Mouse (Mus musculus): ENCODE results near the gene Gprc5c.

The Gprc5c gene

DNA sequence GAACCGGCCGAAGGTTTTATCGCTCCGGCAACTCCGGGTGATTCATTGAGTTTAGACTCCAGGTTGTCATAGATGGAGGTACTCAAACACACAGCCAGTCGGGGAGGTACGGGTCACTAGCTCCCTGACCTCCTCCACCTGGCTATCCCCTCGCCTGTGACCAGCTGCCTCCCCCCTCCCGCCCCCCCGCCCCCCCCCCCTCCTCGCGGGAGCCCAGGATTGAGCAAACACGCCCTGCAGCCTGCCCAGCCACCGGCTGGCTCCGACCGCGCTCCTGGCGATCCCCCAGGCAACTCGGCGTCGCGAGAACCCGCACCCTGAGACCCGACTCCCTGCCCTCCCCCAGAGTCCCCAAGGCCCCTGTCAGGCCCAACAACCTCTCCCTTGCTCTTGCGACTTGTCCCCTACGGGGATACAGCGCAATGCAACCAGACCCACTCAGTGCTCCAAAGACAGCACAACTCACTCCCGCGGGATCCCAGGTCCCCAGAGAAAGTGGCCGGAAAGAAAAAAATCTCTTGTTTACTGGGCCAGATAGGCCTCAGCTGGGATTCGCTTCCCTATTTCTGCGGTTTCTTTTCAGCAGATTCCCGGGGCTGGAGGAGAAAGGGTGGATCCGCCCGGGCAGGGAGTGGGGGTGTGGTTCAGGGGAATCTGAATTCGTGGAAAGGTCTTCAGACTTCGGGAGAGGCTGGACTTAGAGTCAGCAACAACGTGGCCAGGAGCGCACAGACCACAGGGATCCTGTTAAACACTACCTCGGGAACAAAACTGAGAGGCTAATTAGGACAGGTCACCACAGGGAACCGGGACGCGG is at the start of gene Gprc5c:
Gene Gprc5c, plus strand, starts transcription at position 701 of the 817 bp plus-strand sequence.
- no peak for DNase-seq (ENCODE audit: low read depth)

DNA sequence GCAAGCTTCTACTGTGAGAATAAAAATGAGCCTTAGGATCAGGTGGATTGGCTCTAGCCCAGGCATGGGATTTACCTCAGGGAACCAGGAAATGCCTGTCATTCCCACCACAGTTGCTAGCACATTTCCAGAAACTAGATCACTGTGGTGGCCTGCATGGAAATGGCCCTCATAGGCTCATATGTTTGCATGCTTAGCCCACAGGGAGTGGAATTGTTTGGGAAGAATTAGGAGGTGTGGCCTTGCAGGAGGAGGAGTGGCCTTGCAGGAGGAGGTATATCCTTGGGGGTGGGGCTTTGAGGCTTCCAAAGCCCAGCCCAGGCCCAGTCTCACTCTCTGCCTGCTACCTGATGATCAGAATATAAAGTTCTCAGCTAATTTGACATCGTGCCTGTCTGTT is 49.0 kb upstream of the Gprc5c start:
- no peak for DNase-seq (ENCODE audit: low read depth)

DNA sequence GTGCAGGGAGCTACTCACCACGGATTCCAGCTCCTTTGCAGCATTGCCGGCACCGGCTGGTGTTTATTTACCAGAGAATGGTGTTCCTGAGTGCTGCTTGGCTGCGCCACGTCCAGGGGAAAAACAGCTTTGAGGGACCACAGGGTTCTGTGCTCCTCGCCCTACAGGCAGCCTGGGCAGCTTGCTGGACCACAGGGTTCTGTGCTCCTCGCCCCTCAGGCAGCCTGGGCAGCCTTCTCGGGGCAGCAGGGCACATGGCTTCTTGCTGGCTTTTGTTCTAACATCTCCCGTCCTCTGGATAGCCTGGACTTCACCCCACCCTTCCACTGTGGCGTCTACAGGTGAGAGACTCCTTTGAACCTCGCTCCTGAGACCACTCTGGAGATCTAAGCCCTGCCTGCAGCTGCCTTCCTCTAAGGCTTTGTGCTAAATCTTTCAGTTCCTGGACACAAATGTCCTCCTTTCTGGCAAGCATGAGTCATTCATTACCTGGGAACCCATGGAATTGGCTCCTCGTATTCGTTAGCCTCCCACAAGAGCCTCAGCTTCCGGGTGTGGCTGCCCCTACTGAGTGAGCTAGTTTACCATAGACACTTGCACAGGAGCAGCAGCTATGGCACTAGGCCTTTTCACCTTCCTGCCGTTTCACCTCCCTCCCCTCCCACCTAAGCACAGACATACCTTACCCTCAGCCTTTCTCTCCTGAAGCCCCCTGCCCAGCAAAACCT is 48.2 kb upstream of the Gprc5c start:
- no peak for DNase-seq (ENCODE audit: low read depth)

DNA sequence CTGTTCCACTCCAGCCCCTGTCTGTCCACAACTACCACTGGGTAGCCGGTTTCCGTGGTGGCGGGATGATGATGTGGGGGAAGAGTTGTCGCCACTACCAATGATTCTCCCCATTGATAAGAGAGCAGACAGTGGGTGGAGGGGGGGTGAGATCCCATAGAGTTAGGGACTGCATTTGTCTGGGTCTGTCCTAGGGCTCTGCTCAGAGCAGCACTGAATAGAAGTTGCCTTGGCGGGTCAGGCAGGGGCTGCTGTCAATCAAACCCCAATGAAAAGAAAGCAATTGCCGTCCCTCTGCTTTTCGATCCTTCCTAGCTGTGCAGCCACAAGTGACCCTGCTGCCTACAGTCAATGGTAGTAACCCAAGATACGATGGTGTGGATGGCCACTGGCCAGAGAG is 47.0 kb upstream of the Gprc5c start:
- no peak for DNase-seq (ENCODE audit: low read depth)

DNA sequence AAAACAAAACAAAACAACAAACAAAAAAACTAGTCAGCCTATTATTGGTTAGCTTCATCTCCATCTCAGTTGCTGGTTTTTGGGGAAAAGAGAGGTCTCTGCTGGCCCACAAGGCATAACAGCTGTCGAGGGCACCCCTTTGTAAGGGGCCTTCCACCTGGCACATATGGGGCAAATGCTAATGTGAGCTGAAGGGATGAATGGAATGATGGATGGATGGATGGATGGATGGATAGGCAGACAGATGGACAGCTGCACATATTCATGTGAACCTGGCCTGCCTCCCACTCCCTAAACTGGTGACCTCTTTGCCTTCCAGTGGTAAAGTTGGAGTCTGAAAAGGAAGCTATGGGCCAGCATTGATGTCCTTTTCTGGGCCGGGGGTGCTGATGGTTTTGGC is 43.9 kb upstream of the Gprc5c start:
- no peak for DNase-seq (ENCODE audit: low read depth)

DNA sequence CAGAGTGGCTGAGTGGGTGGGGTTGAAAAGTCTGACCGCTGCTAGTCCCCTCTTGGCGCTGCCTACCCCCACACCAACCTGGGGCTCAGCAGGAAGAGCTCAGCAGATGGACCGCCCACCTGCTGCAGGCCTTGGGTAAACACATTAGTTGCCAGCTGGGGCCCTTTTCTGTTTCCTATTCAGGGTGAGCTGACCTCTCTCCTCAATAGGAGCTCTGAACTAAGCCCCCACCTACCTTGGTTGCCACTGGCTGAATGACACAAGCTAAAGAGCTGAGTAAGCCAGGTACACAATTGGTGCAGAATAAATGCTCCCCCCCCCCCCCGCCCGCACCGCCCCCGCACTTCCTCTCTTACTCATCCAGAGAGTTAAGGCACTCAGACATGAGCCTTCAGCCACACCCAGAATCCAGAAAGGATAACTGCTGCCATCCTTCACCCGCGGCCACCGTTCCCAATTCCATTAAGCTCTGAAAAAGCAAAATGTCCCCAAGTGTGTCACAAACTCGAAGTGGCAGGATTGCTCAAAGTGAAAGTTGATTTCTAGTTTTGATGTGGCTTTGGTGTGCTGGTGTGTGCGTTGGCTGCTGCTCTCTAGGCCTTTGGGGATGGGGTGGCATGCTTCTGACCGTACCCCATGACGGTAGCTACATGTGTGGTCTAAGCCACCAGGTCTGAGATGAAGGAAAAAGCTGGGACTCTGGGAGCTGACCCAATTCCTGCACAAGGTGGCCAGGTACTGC is 43.1 kb upstream of the Gprc5c start:
- peak; percentile 33 for DNase-seq (ENCODE audit: low read depth)

DNA sequence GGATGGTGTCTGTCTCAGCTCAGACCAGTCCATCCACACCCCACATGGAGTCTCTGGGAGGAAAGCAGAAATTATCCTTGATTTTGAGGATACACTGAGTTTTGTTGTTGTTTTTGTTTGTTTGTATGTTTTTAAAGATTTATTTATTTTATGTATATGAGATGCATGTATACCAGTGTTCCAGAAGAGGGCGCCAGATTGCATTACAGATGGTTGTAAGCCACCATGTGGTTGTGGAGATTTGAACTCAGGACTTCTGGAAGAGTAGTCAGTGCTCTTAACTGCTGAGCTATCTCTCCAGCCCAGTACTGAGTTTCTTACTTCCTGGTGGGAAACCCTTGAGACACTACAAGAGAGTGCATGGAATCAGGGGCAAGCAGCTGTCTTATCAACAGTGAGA is 41.6 kb upstream of the Gprc5c start:
- peak; percentile 38 for DNase-seq (ENCODE audit: low read depth)

DNA sequence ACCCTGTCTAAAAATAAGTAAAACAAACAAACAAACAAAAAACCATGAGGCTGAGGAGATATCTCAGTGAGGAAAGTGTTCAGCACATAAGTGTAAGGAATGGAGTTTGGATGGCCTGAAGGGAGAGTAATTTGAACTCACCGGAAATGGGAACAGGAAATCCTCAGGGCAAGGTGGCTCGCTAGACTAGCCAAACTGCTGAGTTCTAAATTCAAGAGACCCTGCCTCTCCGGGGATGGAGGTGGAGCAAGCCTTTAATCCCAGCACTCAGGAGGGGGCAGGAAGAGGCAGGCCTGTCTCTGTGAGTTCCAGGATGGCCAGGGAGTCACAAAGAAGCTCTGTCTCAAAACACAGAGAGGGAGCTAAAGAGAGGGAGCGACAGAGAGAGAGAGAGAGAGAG is 40.6 kb upstream of the Gprc5c start:
- peak; percentile 40 for DNase-seq (ENCODE audit: low read depth)

DNA sequence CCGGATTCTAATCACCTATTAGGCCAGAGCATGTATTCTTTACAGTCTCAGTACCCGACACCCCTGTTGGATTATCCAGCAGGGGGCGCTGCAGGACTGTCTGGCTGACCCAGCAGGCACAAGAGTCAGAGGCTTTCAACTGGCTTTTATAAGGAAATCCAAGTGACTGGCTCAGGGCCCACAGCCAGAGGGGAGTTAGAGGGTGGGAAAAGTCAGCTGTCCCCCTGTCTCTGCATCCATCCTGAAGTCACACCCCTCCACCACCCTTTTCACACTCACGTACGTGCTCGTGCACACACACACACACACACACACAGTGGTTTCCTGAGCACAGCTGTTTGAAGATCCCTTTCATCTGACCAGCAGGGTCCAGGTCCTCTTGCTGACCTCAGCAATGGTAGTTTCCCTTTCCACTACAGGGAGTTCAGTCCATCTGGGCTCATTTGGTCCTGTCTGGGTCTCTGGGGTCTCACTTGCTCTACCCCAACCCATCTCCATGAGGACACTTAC is 38.2 kb upstream of the Gprc5c start:
- DNase-seq (ENCODE audit: low read depth): peak; percentile 83

DNA sequence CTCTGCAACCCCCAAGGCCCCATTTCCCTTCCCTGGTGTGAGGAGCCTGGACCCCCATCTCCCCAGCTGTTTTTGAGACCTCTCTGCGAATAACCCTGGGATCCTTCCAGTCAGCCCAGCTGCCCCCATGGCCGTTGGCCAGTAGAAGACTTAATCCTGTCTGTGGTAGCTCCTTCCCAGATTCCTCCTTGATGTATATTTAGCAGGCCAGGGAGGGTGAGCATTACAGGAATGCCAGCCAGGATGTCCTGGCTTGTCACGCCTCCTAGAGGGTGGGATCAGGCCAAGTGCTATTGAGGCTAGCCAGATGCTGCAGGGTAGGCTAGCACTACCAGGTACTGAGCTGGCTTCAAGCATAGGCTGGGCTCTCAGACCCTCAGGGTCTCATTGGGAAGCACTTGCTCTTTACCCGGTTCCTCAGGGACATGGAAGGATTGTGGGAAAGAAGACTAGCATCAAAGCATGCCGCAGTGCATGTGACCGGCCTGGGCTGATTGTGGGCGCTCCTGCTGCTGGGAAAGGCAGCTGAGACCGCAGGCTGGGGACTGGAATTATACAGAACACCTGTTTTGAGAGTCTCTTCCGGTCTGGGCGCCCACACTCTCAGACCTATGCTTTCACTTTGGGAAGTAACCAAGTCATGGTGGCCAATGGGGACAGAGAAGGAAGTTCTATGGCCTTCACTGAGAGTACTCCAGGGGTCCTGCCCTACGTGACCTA is 35.9 kb upstream of the Gprc5c start:
- no peak for DNase-seq (ENCODE audit: low read depth)

DNA sequence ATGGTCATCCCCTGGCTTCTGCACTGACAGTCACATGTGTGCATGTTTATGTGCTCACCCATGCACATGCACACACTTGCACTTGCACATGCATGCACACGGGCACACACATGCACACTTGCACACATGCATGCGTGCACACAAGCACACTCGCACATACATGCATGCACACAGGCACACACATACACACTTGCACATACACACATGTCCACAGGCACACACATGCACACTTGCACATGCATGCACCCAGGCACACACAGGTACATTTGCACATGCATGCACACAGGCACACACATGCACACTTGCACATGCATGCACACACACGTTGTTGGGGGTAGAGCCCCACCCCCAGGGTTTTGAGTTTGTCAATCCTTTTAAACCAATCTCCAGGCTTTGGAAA is 34.0 kb upstream of the Gprc5c start:
- no peak for DNase-seq (ENCODE audit: low read depth)

DNA sequence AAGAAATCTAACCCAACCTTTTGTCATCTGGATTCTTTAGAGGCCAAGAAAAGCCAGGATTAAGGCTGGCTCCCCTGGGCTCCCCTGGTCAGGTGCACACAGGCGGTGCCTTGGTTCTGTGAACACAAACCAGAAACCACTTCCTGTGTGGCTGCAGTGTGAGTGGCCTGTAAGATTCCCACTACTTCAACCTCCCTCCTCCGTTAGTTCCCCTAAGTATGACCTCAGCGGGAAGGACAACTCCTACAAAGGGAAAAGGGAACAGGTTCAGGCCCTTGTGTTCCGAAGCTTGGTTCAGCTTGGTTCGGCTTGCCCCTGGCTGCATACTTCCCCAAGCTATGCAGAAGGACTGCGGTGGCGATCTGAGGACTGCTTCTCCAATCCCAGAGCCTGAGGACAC is 32.8 kb upstream of the Gprc5c start:
- peak; percentile 41 for DNase-seq (ENCODE audit: low read depth)

DNA sequence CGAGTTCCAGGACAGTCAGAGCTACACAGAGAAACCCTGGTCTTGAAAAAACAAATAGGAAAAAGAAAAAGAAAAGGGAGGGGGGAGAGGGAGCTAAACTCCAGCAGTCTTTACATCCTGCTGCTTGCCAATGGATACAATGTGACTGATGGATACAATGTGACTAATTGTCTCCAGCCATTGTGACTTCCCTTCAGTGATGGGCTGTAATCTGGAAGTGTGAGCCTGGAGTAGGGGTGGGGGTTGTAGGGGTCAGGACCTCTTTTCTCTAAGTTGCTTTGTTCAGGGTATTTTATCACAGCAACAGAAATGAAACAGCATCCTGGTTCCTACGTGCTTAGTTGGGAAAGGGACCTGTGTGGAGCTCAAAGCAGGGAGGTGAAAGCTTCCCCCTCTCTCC is 31.8 kb upstream of the Gprc5c start:
- DNase-seq (ENCODE audit: low read depth): no peak

DNA sequence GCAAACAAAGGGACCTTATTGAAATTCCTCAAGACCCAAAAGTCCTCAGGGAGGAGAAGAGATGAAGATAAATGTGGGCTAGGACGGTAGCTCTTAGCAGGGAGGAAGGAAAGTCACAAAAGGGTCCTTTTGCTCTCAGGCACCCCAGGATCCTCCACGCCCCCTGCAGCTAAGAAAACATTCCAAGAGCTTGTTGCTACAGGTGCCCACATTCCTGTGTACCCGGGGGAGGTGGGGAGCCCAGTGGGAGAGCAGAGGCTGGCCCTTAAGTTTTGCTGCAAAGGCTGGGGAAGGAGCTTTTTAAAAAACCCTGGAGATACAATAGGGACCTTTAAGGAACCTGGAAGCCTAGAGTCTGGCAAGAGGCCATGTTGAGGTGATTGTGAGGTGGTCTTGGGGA is 30.5 kb upstream of the Gprc5c start:
- no peak for DNase-seq (ENCODE audit: low read depth)

DNA sequence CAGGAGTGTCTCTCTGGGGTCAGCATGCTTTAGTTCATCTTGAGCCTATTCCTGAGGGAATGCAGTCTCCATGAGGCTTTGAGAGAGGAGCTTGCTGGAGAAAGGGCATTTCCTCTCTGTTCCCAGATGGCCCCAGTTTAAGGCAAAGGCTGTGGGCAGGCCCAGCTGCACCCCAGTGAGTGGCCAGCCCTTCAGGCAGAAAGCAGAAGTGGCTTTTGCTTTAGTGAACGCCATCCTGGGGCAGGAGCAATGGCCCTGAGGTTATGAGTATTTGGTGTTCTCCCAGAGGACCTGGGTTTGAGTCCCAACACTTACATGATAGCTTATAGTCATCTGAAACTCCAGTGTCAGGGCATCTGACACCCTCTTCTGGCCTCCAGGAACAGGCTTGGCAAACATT is 29.6 kb upstream of the Gprc5c start:
- DNase-seq (ENCODE audit: low read depth): no peak

DNA sequence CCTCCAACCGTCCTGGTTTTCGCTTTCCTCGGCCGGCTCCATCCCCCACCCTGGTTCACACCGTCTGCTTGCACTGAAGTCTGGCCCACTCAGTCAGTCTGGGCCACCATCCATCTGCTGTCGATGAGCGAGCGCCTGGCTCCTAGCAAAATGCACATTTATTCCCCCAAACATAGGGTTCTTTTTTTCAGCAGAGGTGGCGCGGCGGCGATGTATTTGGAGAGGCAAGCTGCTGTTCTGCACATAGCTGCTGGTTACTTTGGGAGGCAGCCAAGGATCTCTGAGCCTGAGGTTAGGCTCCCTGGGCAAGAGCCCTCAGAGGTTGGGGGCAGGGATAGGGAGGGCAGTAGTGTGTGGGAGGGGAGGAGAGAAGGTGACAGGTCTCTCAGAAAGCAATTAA is 28.2 kb upstream of the Gprc5c start:
- no peak for DNase-seq (ENCODE audit: low read depth)

DNA sequence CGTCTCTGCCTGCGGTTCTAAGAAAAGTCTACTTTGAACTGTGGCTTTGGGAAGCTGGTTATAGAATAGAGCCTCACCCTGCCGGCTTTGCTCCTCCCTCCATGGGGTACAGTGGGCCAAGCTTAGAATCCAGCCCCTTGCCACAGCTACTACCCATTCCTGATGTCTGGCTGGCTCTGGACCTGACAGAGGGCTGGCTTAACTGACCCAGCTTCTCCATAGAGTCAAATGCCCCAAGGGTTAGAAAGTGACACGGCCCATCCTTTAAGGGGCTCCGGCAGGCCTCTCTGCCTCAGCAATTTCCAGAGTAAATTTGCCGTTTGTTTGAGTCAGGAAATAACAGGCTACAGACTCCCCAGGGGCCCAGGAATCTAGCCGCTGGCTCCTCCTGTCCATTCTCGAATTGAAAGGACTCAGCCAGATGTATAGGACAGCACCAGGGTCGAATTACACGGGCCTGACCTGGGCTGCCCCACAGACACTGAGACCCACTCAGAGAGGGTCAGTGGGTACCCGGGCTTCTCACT is 27.7 kb upstream of the Gprc5c start:
- DNase-seq (ENCODE audit: low read depth): no peak

DNA sequence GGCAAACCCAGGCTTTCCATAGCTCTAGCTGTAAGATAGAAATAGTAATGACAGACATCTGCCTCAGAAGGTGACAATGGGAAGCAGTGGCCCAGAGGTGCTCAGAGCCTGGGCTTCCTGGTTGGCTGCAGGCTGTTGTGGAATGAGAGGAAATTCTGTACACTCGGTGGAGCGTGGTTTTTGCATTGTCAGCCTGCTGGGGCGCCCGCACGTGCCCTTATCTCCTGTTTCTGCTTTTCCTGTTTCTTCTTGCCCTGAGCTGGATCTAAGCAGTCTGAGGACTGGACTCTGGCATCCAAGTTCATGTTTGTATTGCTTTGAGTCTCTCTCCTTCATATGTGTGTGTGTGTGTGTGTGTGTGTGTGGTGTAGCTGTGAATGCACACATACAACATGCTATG is 24.3 kb upstream of the Gprc5c start:
- peak; percentile 84 for DNase-seq (ENCODE audit: low read depth)

DNA sequence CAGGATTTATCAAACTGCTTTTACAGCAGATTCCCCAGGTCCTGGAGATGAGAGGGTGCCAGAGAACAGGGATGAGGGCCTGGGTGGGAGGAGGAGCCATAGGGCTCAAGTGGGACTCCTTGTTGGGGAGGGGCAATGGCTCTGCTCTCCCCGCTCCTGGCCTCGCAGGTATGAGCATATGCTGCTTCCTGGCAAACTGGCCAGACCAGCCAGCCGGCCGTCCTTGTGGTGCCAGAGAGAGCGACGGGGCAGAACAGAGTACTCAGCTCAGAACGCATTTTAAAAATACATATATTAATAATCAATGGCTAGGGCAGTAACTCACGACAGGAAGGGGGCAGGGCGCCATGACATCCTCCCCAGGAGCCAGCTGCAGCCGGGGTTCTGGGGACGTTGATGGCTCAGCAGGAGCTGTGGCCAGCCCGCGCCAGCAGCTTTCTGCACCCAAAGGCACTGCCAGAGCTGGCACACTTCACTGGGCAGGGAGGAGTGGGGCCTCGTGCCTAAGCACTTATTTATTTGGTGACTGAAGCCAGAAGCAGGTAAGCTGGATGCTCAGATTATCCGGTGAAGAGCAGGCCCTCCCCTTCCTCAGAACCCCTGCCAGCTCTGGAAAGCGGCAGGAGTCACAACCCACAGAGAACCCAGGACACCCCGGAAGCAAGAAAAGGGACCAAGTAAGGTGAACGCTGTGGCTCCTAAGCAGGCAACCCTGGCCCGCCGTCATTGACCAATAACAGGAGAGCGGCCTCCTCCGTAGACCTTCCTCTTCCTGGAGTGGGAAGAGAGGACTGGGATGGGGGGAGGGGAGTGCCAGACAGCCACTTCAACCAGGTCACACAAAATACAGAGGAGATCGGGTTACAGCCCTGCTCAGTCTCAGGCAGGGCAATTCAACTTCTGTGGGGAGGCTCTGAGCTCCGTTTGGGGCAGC is 21.2 kb upstream of the Gprc5c start:
- DNase-seq (ENCODE audit: low read depth): no peak

DNA sequence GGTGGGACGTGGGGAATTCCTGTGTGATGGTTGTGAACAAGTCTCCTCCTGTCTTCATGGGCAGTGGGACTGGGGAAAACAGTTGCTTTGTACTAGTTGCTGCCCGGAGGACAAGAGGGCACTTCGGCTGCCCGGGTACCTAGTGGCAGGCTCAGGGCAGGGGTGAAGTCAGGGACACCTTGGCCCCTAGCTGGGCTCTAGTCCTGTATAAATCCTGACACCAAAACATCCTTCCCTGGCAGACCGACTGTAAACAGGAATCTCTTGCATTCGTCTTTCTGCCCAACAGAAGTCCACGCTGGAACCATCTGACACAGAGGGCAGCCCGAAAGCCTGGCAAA is 20.5 kb upstream of the Gprc5c start:
- no peak for DNase-seq (ENCODE audit: low read depth)

DNA sequence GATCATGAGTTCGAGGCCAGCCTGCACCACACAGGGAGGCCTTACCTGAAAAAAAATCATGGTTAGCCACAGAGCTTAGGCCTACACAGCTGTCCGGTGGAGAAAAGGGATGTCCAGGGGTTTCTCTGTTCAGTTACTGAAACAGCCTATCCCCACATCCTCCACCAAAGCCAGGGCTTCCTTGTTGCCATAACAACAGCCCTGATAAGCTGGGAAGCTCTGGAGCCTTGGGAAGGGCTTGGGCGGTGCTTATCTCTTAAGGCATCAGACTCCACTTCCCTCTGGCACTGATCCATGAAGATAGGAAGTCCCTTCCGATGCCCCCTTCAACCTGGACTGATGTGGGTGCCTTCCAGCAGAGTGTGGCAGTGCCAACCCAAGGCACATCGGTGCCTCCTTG is 17.8 kb upstream of the Gprc5c start:
- DNase-seq (ENCODE audit: low read depth): no peak

Data from 416B (cell line).